Mouse (Mus musculus) cortical plate, adult 2 months (tissue): Measurements from ENCODE around the gene Cyp4f17.

ENCODE experiments used
- CTCF ChIP-seq: fragments of 200-500 bp; IDR thresholded peaks from 2 replicates; pipeline ENCODE4 v1.5.1; 2011; ENCODE audit warnings: mild to moderate bottlenecking, control low read depth, low read length; ENCODE audit not compliant: insufficient read depth; ENCODE audit errors: extremely low read depth
- POLR2A ChIP-seq: fragments of 200-500 bp; IDR thresholded peaks from 2 replicates; pipeline ENCODE4 v1.6.1; 2011; ENCODE audit warnings: mild to moderate bottlenecking, low read length, control low read depth; ENCODE audit not compliant: insufficient read depth; ENCODE audit errors: extremely low read depth

DNA sequence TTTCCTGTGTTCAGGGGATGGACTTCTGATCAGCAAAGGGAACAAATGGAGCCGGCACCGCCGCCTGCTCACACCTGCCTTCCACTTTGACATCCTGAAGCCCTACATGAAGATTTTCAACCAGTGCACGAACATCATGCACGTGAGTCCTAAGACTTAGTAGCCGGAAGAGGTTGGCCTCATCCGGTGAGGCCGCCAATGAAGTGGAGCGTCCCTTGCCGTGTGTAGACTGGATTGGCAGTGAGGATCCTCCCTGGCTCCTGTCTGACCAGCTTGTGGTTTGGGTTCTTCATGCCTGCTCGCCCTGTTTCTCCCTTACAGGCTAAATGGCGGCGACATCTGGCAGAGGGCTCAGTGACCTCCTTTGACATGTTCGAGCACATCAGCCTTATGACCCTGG, 24.1 kb upstream of the Cyp4f17 start:
- TF ChIP-seq POLR2A: no peak
- TF ChIP-seq CTCF: no peak
